Mouse (Mus musculus): ENCODE measurements around the gene Sfi1.
"Not testable (repeated sequence)": the region's sequence is repeated elsewhere in the genome, so short reads cannot be mapped to it uniquely, and the experiment has no call there.

The Sfi1 gene

DNA sequence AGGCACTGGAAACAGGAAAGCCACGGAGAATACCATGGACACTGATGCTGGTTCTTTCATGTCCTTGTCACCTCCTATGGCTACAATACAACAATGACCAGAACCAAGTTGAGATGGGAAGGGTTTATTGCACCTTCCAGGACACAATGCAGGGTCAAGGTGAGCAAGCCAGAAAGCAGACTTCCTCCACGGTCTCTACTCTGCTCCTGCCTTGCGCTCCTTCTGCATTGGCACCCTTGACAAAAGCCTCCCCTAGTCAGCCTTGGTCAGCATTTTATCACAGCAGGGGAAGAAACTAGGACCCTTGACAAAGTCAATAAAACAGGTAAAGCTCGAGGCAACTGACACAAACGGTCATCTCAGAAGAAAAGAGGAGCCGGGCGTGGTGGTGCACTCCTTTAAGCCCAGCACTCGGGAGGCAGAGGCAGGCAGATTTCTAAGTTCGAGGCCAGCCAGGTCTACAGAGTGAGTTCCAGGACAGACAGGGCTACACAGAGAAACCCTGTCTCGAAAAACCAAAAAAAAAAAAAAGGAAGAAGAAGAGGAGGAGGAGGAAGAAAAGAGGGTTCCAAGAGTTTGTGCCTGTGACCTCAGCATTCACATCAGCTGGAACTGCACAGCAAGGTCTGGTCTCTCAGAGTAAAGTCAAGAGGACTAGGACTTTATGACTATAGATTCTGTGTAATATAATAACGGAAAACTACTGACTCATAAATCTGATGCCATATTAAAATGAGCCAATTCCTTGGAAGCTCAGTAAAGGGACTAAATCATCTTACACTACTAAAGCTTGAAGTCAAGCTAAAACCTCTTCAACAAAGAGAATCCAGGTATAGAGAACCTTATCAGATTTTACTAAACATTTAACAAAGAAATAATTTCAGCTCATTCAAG is 19.6 kb downstream of the Sfi1 start:
- DNase-seq (ENCODE audit: low spot score) = peak; percentile 79

DNA sequence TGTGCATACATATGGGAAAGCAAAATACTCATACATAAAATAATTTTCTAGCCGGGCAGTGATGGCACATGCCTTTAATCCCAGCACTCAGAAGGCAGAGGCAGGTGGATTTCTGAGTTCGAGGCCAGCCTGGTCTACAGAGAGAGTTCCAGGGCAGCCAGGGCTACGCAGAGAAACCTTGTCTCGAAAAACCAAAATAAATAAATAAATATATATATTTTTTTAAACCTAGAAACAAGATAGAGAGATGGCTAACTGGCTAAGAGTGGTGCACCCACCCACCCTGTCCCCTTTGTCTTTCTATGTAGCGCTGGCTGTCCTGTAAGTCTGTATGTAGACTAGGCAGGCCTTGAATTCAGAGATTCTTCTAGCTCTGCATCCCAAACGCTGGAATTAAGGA is 20.7 kb downstream of the Sfi1 start:
- not testable (repeated sequence) for DNase-seq (ENCODE audit: low spot score)

DNA sequence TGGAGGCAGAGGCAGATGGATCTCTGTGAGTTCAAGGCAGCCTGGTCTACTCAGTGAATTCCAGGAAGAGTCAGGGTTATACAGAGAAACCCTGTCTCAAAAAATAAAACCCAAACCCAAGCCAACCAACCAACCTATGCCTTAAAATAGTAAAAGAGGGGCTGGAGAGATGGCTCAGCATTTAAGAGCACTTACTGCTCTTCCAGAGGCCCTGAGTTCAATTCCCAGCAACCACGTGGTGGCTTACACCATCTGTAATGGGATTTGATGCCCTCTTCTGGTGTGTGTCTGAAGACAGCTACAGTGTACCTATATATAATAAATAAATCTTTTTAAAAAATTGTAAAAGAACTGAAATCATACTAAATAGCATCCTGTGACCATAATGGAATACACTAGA is 21.3 kb downstream of the Sfi1 start:
- DNase-seq (ENCODE audit: low spot score) = peak; percentile 76

GRCm38 (mm10) chr11:3169042-3169441 is 24.2 kb downstream of the Sfi1 start:
- peak; percentile 59 for DNase-seq (ENCODE audit: low spot score)

GRCm38 (mm10) chr11:3167571-3168001 is 25.7 kb downstream of the Sfi1 start:
- DNase-seq (ENCODE audit: low spot score) = peak; percentile 50

GRCm38 (mm10) chr11:3167129-3167528 is 26.1 kb downstream of the Sfi1 start:
- not testable (repeated sequence) for DNase-seq (ENCODE audit: low spot score)

DNA sequence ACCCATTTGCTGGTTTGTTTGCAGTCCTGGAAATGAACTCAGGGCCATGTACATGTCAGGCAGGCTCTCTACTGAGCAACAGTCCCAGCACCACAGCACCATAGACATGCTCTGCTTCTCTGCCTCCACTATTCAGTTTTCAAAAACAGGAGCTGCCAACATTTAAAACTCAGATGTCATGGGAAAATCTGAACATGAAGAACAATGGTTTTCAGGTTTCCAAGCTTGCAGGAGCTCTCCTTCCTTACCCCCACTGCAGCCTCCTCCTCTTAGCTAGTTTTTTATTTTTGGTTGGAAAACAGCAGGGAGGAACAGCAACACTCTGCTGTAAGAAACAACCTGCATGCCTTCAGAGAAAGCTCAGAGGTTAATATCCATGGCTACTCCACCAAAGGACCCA is 26.9 kb downstream of the Sfi1 start:
- not testable (repeated sequence) for DNase-seq (ENCODE audit: low spot score)

GRCm38 (mm10) chr11:3165210-3165782 is 28.0 kb downstream of the Sfi1 start:
- DNase-seq (ENCODE audit: low spot score) = not testable (repeated sequence)

DNA sequence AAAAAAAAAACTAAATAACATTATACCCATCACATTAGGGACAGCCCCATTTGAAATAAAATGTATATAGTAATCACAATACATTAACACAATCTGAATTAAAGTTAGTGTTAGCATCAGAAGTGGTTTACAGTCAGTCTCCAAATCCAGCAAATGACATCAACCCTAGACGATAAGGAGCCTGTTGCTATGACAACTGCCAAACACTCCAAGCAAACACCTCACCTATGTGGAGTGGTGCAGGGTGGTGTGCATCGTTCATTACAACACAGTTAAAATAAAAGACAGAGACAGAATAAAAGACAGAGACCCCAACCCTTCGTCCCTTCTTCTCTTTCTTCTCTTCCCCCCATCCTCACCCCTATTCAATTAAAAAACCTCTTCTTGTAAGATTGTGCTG is 29.6 kb downstream of the Sfi1 start:
- not testable (repeated sequence) for DNase-seq (ENCODE audit: low spot score)

- peak; percentile 54 for DNase-seq (ENCODE audit: low spot score)
These were observed 30.1 kb downstream of the Sfi1 start for GRCm38 (mm10) chr11:3163122-3163521.

- peak; percentile 70 for DNase-seq (ENCODE audit: low spot score)
These were observed 30.9 kb downstream of the Sfi1 start for GRCm38 (mm10) chr11:3162236-3162897.

DNA sequence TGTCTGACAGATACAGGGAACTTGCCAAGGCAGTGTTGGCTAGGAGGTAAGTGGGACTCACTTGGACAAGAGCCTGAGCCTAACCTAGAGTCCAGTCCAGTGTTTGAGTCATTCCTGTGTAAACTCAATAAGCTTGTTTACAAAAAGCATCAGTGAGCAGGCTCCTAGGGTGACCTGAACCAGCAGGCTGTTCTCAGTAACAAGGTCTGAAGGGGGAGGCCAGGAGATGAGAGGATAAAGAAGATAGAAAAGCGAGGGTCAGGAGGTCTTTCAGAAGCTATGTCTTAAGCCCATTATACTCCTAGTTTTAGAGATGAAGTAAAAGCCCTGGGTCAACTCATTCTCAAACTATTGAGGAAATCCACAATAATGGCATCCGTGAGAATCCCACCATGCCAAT is 31.9 kb downstream of the Sfi1 start:
- peak; percentile 66 for DNase-seq (ENCODE audit: low spot score)

GRCm38 (mm10) chr11:3158800-3159199 is 34.5 kb downstream of the Sfi1 start:
- not testable (repeated sequence) for DNase-seq (ENCODE audit: low spot score)

- DNase-seq (ENCODE audit: low spot score) = not testable (repeated sequence)
These were observed 35.3 kb downstream of the Sfi1 start for GRCm38 (mm10) chr11:3157996-3158395.

GRCm38 (mm10) chr11:3156991-3157390 is 36.3 kb downstream of the Sfi1 start:
- DNase-seq (ENCODE audit: low spot score) = not testable (repeated sequence)

- peak; percentile 77 for DNase-seq (ENCODE audit: low spot score)
These were observed 39.4 kb downstream of the Sfi1 start for GRCm38 (mm10) chr11:3153666-3154397.

DNA sequence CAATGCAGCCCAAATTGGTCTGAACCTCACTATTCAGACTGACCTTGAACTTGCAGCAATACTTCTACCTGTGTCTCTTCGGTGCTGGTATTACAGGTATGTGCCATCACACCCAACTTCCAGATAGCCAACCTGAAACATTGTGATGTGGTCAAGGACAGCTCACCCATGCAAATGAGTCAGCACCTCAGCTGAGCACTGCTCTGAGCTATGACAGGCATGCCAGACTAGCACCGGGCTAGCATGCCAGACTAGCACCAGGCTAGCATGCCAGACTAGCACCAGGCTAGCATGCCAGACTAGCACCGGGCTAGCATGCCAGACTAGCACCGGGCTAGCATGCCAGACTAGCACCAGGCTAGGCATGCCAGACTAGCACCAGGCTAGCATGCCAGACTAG is 41.9 kb downstream of the Sfi1 start:
- not testable (repeated sequence) for DNase-seq (ENCODE audit: low spot score)

GRCm38 (mm10) chr11:3150677-3151003 is 42.6 kb downstream of the Sfi1 start:
- DNase-seq (ENCODE audit: low spot score) = not testable (repeated sequence)

- not testable (repeated sequence) for DNase-seq (ENCODE audit: low spot score)
These were observed 43.1 kb downstream of the Sfi1 start for GRCm38 (mm10) chr11:3150003-3150676.

GRCm38 (mm10) chr11:3149471-3149870 is 43.8 kb downstream of the Sfi1 start:
- not testable (repeated sequence) for DNase-seq (ENCODE audit: low spot score)

DNA sequence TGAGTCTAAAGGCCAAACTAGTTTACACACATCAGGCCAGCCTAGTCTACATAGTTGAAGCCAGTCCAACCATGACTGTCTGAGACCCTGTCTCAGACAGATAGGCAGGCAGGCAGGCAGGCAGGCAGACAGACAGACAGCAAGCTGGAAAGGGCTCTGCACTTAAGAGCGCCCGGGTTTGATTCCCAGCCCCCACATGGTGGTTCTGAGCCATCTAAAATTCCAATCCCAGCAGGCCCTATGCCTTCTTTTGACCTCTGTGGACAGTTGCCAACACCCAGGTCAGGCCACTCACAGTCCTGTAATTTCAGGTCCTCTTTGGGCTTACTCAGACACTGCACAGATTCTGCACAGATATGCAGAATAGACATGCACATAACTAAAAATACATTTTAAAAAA is 46.5 kb downstream of the Sfi1 start:
- not testable (repeated sequence) for DNase-seq (ENCODE audit: low spot score)
